Mouse (Mus musculus) bone marrow macrophage, adult 2 months (primary cell): ENCODE measurements around the gene Pln.

ENCODE experiments used
- CTCF ChIP-seq: IDR thresholded peaks from 2 replicates; pipeline ENCODE4 v1.5.1; 2012; ENCODE audit warnings: low read depth, mild to moderate bottlenecking, low read length, moderate library complexity
- POLR2A ChIP-seq: IDR thresholded peaks from 2 replicates; pipeline ENCODE4 v1.6.1; 2012; ENCODE audit warnings: mild to moderate bottlenecking, low read depth, low read length, borderline replicate concordance

DNA sequence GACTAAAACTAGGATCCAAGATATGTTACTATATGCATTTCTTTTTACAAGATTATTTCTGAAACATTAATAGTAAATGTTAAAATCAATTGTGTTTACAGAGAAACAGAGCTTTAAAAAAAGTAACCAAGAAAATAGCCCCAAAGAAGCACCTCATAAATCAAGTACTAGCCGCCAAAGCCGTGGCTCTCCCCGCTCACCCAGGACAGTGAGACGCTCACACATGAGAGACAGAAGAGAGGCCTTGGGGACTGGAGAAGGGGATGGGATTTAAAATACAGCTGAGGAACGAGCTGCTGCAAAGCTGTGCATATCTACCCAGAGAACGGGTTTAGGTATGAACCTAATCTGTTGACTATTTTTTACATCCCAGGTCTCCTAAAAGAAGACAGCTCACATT is 5.9 kb downstream of the Pln start:
- TF ChIP-seq CTCF (no peak), POLR2A (no peak)
